Mouse (Mus musculus) stomach, postnatal 0 days (tissue): Measurements from ENCODE around the gene B430218F22Rik. TPM values are rescaled to one million over a fixed set of nuclear protein-coding genes. Genes with fewer than 3 reads are reported as not detected.
"Not testable (repeated sequence)": the region's sequence is repeated elsewhere in the genome, so short reads cannot be mapped to it uniquely, and the experiment has no call there.

Experiments
- ATAC-seq: fragments of 200-750 bp; cut with Nextera tagmentation; 2 replicates; pipeline ENCODE4 v1.8.0; 2017; ENCODE audit not compliant: low FRiP score, low TSS enrichment
- DNase-seq: peaks from one replicate; pipeline ENCODE4 v3.0.0-alpha.2; 2016; ENCODE audit warnings: low spot score
- H3K27ac ChIP-seq: fragments of 300-500 bp; sonication (generic); replicated peaks from 2 replicates; pipeline ENCODE4 v1.5.1; 2014; ENCODE audit warnings: mild to moderate bottlenecking, control low read depth
- H3K27me3 ChIP-seq: fragments of 300-500 bp; sonication (generic); 2 replicates; pipeline ENCODE4 v1.6.1; 2014; ENCODE audit warnings: low read length; ENCODE audit not compliant: control insufficient read depth, insufficient read depth
- H3K36me3 ChIP-seq: fragments of 300-500 bp; sonication (generic); 2 replicates; pipeline ENCODE4 v1.6.1; 2014; ENCODE audit warnings: low read length, mixed read lengths; ENCODE audit not compliant: control insufficient read depth, insufficient read depth
- H3K4me1 ChIP-seq: fragments of 300-500 bp; sonication (generic); replicated peaks from 2 replicates; pipeline ENCODE4 v1.6.1; 2014; ENCODE audit warnings: antibody characterized with exemption; ENCODE audit not compliant: control insufficient read depth, insufficient read depth
- H3K4me2 ChIP-seq: fragments of 300-500 bp; sonication (generic); replicated peaks from 2 replicates; pipeline ENCODE4 v1.6.1; 2014; ENCODE audit warnings: low read depth, mild to moderate bottlenecking, control low read depth, moderate library complexity
- H3K4me3 ChIP-seq: fragments of 300-500 bp; sonication (generic); 2 replicates; pipeline ENCODE4 v1.5.1; 2014; ENCODE audit warnings: low read depth, low read length, control low read depth
- H3K9ac ChIP-seq: fragments of 300-500 bp; sonication (generic); 2 replicates; pipeline ENCODE4 v1.6.1; 2014; ENCODE audit warnings: mild to moderate bottlenecking, low read length, control low read depth, mixed read lengths
- H3K9me3 ChIP-seq: fragments of 300-500 bp; sonication (generic); 2 replicates; pipeline ENCODE4 v1.6.1; 2016; ENCODE audit warnings: low read length; ENCODE audit not compliant: control insufficient read depth
- CTCF ChIP-seq: IDR thresholded peaks from 2 replicates; pipeline ENCODE4 v1.5.1; 2016; ENCODE audit warnings: antibody characterized with exemption, low read depth, mild to moderate bottlenecking, moderate library complexity
- EP300 ChIP-seq: optimal IDR thresholded peaks from 2 replicates; pipeline ENCODE3; 2016; ENCODE audit warnings: antibody characterized with exemption
- WGBS: fragments of 180-500 bp; shearing (Covaris S2); extraction: QIAGEN DNeasy Blood & Tissue Kit; methylation state at CpG from one replicate; pipeline ENCODE4 v1.1.7; 2014; 5-methylcytosine and 5-hydroxymethylcytosine counted together
- polyA plus RNA-seq: library from polyadenylated mRNA; unstranded; fragments of >200 nt; fragmentation: Nextera tagmentation; extraction: Ambion mirVana; gene quantifications from 2 replicates; pipeline ENCODE4 v1.2.1, GENCODE M21; 2015

B430218F22Rik gene
- polyA plus RNA-seq, 1 experiment from 2014 or later: 1.3 TPM

- Histone ChIP-seq H3K9me3 (no peaks in the 10 kb centered on the region), H3K4me2 (no peak overlapping the region), H3K4me3 (no peak overlapping the region), H3K4me1 (no peaks in the 10 kb centered on the region), H3K36me3 (peaks cover 9% of the 10 kb centered on the region; the same call in 1 of the 2 replicates), H3K9ac (no peak overlapping the region), H3K27me3 (no peaks in the 10 kb centered on the region), H3K27ac (no peak overlapping the region)
- 58% methylated on average over 1 of the region's 1 CpGs for WGBS
- DNase-seq (peak; percentile 53), ATAC-seq (no peak)
- TF ChIP-seq EP300 (no peak), CTCF (peak; percentile 84)
These were observed 7.3 kb upstream of the B430218F22Rik start for GRCm38 (mm10) chr13:118379155-118379554.

GRCm38 (mm10) chr13:118380381-118380780 is 6.0 kb upstream of the B430218F22Rik start:
- Histone ChIP-seq H3K4me1 (no peaks in the 10 kb centered on the region), H3K27me3 (no peaks in the 10 kb centered on the region), H3K36me3 (peaks cover 9% of the 10 kb centered on the region; the same call in 1 of the 2 replicates), H3K9ac (no peak overlapping the region), H3K4me3 (no peak overlapping the region), H3K9me3 (no peaks in the 10 kb centered on the region), H3K27ac (no peak overlapping the region), H3K4me2 (no peak overlapping the region)
- WGBS: 57% methylated on average over 10 of the region's 10 CpGs
- TF ChIP-seq EP300 (no peak), CTCF (no peak)
- ATAC-seq: no peak
- no peak for DNase-seq

GRCm38 (mm10) chr13:118387448-118387801 is 995 bp downstream of the B430218F22Rik start:
- not testable (repeated sequence) for H3K27ac ChIP-seq, H3K9ac ChIP-seq
- WGBS: 9% methylated on average over 10 of the region's 10 CpGs

GRCm38 (mm10) chr13:118395803-118396202 is 9.4 kb downstream of the B430218F22Rik start:
- no peak for TF ChIP-seq EP300
- no peak for TF ChIP-seq CTCF

More at GRCm38 (mm10) chr13:118387448-118387801, 995 bp downstream of the B430218F22Rik start:
- not testable (repeated sequence) for H3K36me3 ChIP-seq, H3K27me3 ChIP-seq, DNase-seq, H3K4me1 ChIP-seq, H3K9me3 ChIP-seq
- Histone ChIP-seq H3K4me2 (peak overlapping the region; percentile 37), H3K4me3 (peak overlapping the region; percentile 86)
- peak; percentile 49 for ATAC-seq

GRCm38 (mm10) chr13:118400340-118400739 is 13.9 kb downstream of the B430218F22Rik start:
- Histone ChIP-seq H3K4me2 (no peak overlapping the region), H3K27me3 (no peaks in the 10 kb centered on the region), H3K9ac (no peak overlapping the region), H3K27ac (no peak overlapping the region), H3K4me3 (no peak overlapping the region), H3K9me3 (no peaks in the 10 kb centered on the region), H3K4me1 (no peaks in the 10 kb centered on the region), H3K36me3 (no peaks in the 10 kb centered on the region)
- DNase-seq (no peak), ATAC-seq (no peak)
- TF ChIP-seq EP300 (no peak), CTCF (no peak)
- WGBS: 73% methylated on average over 6 of the region's 6 CpGs

More at GRCm38 (mm10) chr13:118395803-118396202, 9.4 kb downstream of the B430218F22Rik start:
- H3K4me3 ChIP-seq: no peak overlapping the region
- H3K4me1 ChIP-seq: no peaks in the 10 kb centered on the region
- no peaks in the 10 kb centered on the region for H3K36me3 ChIP-seq
- H3K27ac ChIP-seq: no peak overlapping the region
- H3K9me3 ChIP-seq: no peaks in the 10 kb centered on the region
- H3K4me2 ChIP-seq: no peak overlapping the region
- DNase-seq: no peak
- 82% methylated on average over 3 of the region's 3 CpGs for WGBS
- no peak for ATAC-seq
- H3K27me3 ChIP-seq: no peaks in the 10 kb centered on the region
- no peak overlapping the region for H3K9ac ChIP-seq

GRCm38 (mm10) chr13:118403544-118403943 is 17.1 kb downstream of the B430218F22Rik start:
- ATAC-seq (no peak), DNase-seq (no peak)
- no peaks in the 10 kb centered on the region for H3K9me3 ChIP-seq
- TF ChIP-seq EP300: no peak
- TF ChIP-seq CTCF: peak; percentile 79
- no peak overlapping the region for H3K4me2 ChIP-seq
- no peaks in the 10 kb centered on the region for H3K27me3 ChIP-seq
- no peak overlapping the region for H3K9ac ChIP-seq
- no peak overlapping the region for H3K27ac ChIP-seq
- H3K4me1 ChIP-seq: no peaks in the 10 kb centered on the region
- no peaks in the 10 kb centered on the region for H3K36me3 ChIP-seq
- H3K4me3 ChIP-seq: no peak overlapping the region
